Mouse (Mus musculus): Measurements from ENCODE around the gene Trappc3l.
A peak's percentile ranks its signal among the peaks of the same experiment; 100 is the strongest.

The Trappc3l gene

DNA sequence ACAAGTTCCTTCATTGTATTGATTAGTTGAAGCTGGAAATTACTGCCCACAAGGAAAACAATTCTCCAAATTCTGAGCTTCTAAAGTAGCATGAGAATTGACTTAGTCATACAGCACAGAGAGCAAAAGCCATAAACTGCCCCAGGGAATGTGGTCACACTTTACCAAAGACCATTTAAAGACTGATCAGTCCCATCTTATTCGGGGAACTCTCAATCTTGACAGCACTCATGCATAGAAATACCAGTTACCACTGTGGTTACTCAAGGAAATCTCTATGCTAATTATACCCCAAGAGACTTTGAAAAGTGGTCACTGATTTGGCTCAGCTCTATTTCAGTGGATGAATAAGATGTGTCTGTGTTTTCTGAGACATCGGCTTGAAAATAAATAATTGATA is 57.8 kb downstream of the Trappc3l start:
- DNase-seq (ENCODE audit: low read depth), result no peak

DNA sequence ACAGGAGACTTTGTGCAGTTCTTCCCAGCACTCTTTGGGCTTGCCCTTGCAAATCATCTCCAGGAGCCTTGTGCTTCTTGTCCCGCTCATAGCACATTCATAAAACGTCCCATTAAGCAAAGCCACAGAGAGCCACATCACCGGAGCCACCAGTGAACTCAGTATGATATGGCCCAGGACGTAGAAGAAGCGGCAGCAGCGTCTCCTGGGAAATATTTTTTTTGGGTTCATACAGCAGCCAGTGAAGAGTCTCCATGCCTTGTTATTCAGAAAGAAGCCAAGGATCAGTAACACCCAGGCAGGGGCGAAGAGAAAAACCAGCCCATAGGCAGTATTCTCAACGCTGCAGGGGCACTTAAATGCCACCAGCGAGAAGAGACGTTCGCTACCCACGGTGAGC is 58.6 kb downstream of the Trappc3l start:
- DNase-seq (ENCODE audit: low read depth), result no peak

DNA sequence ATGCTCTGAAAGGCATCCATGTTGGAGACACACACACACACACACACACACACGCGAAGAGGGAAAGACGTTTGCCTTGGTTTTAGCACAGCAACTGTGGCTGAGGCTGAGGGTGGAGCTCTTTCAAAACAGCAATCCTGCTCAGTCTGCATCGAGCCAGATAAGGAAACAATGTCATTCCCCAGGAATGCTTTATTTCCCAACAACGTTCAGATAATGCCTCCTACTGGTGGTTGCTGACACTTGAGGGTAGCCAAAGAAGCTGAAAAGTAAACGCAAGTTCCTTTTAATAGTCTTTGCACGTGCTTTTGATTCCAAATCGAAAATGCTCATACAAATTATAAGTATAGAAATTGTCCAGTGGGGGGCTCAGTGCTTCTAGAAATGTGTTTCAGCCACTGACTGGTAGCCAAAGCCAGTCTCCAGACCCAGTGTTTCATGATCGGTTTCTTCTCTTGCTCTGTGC is 59.1 kb downstream of the Trappc3l start, which contains the start of gene Calhm5:
Gene Calhm5, minus strand, starts transcription at position 102 of the 466 bp plus-strand sequence.
- DNase-seq (ENCODE audit: low read depth), result peak; percentile 8

DNA sequence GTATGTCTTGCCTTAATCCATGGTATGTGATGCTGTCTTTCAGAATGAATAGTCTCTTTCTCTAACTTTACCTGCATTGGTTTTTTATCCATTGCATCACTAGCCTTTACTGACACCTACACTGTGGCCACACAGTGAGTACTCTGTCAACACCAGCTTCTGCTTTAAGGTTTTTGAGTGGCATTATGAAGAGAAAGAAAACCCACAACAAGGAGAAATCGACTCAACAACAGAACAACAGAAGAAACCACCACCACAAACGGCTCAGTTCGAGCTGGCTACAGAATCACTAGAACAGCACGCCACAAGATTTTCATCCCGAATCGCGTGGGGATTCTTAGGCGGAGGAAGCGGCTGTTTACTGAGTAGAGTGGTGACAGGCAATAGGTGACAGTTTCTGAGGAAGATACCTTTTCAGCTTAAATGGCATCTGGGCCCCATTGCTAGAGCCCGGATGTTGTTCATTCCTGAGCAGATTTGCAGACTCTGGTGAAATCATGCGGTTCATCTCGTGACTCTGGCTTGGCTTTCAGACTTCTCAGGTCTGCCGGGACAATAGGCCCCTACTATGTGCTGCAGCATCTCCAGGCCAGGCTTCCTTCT is 73.6 kb downstream of the Trappc3l start:
- no peak for DNase-seq (ENCODE audit: low read depth)

DNA sequence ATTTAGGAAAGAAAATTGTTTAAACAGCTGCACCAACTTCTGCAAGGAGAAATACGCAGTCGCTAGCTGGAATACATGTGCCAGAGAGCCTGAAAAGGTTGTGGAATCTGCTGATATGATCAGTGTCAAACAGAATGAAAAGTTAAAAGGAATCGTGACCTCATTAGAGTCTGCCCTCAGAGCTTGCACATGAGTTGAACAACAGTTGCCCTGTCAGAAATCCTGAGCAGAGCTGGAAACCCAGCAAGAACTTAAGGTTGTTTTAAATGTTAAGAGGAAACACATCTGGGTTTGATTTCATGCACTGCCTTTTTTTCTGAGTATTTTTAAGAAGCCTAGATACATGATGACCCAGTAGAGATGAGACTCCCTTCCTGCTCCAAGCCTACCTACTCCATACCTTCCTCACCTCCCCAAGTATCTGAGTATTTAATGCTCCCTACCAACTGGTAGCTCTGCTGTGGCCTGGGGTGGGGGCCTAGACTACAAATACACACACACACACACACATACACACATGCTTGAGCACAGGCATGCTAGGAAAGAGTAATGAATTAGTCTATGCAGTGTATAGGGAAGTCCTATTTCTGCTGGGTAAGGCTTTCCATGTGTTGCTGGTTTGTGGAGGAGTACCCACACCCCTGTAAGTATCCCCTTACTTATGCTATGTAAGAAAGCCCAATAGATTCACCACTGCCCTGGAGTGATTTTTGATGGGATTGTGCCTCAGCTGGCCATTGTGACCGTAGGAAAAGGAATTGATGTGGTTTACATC is 74.8 kb downstream of the Trappc3l start:
- no peak for DNase-seq (ENCODE audit: low read depth)

DNA sequence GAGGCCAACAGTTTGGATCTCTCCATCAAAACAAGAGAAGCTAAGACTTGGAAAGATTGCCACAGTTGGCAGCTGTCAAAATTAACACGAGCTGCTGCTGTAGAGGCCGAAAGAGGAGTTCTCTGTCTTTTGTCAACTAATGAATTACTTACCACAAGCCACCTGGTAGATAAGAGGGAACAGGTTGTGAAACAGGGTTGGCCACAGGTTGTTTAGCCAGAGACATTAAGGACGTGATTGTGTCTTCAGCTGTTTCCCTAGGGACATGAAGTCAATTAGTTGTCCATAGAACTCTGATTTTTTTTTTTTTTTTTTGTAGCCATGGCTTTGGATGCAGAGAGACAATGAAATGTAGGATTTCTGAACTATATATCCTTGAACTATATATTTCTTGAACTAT is 79.7 kb downstream of the Trappc3l start:
- no peak for DNase-seq (ENCODE audit: low read depth)

DNA sequence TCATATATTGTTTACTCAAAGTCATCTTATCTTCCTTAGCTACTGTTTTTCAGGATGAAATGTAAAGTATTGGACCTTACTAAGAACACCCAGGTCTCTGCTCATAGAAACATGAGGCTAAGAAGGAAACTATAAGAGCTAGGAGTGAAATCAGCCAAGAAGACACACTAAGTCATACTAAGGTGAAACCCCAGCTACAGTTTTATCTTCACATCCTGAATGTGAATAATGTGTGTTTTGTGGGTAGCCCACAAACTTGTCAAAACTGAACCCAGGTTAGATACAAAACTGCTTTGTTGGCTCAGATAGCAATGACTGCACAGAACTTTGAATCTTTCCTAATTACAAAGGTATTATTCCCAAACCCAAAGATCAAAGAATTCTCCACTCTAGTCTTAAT is 80.4 kb downstream of the Trappc3l start:
- no peak for DNase-seq (ENCODE audit: low read depth)

DNA sequence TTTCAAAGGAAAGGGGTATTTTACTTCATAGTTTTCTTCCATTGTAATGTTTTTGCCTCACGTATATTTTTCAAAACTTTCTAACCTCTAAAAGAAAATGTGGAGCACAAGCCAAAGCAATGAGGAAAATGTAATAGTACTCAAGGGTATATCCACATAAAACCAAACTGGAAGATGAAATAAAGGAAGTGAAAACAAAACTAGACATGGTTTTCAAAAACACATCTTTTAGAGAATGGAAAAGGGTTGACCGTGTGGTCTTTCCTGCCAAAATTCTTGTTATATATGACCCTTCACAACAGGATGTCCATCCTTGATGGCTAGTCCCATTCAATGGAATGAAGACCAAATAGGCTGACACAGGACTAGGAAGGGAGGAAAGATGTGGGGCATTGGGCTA is 81.0 kb downstream of the Trappc3l start:
- DNase-seq (ENCODE audit: low read depth), result no peak

DNA sequence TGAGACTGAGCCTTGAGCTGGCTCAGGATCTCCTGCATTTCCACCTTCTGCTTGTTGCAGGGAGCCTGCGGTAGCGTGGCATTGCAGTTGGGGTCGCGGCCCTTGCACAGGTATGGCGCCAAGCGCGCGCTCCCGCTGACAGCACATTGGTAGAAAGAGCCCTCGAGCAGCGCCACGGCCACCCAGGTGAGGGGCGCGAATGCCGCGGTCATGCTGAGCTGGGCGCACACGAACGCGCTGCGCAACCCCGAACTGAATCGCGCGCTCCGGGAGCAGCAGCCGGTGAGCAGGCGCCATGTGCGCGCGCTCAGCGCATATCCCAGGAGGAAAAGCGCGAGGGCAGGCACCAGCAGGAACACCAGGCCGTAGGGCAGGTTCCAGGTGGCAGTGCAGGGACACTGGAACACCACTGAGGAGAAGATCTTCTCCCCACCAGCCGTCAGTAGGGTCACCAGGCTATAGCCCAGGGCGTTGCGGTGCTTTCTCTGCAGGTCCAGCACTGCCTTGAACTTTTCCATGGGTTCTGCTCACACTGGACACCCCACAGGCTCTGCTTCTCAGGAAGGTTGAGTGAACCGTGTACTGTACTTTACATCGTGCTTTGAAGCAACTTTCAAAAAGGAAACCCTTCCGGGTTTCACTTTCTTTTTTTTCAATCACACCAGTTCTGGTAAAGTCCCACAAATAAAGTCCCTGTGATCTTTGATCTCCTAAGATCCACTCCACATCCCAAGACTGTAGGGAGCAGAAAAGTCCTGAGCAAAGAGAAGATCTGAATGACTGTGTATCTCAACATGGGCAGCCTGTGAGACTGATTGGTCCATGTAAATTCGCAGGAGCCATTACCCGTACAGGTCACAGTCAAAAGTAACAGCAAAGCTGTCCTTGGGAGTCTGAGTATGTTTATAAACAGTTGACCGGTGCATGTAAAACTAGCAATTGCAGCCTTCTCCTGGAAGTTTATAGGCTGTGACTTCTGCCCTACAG is 90.3 kb downstream of the Trappc3l start, which contains the start of gene Calhm6:
Gene Calhm6, minus strand, starts transcription at position 593 of the 987 bp plus-strand sequence.
- no peak for DNase-seq (ENCODE audit: low read depth)

DNA sequence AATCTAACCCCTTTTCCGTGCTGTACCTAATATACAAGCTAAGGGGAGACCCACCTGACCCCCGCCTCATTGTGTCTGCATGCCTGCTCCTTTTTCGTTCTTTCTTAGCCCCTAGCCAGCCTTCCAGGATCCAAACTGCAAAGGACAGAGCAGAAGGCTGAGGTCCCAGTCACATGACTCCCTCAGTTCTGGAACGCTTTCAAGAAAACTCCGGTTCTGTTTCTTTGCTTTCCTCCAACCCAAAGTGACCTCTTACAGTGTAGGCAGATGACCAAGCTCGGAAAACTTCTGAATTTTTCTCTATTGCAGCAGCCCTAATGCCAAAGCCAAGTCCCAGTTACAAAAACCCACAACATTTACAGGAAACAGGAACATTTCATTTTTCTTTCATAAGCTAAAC is 91.0 kb downstream of the Trappc3l start:
- no peak for DNase-seq (ENCODE audit: low read depth)

DNA sequence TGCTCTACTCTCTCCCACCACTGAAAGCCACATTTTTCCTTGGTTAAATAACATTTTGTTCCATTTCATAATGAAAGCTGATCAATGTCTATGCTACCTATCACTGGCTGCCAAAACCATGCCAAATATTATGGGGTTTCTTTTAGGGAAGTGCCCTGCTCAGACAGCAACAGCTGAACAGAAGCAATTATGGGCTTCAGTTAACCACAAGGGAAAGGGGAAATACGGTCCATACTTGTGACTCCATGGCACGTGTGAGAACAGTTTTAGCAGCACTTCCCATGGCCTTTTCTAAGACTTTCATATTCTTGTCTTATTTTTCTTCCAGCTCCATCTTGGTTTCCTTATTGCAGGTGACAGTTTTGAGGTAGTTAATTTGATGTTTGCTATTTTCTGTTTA is 94.0 kb downstream of the Trappc3l start:
- peak; percentile 26 for DNase-seq (ENCODE audit: low read depth)

DNA sequence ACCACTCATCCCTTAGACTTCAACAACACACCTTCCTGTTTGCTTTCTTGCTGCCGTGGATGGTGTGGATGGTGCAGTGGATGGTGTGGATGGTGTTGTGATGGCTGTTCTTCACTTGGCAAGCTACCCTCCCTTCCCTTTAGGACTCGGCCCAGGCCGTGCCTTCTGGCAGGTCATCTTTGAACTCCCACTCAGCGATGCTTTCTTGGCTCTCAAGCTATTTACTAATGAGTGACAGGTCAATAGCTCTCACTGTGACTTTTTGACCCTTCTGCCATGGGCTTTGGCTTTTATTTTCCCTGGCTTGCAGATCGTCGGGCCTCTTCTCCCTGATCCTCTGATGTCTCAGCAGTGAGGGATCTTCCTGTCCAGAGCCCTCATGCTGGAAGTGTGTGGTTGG is 99.0 kb downstream of the Trappc3l start:
- DNase-seq (ENCODE audit: low read depth), result no peak

DNA sequence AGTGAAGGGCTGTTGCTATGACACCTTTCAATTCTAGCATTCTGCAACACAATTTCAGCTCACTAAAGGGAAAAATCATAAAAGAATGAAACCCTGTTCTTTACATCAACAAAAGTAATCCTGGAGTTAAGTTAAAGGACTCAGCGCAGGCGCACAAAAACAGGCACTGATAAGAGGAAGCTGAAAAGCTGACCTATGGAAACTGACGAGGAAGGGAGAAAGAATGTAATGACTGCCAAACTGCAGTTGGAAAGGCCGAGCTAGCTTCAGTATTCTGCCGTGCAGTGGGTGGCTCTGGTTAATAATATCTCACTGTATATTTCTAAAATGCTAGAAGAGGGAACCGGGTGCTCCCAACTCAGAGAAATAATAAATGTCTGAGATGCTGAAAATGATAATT is 100.6 kb downstream of the Trappc3l start:
- DNase-seq (ENCODE audit: low read depth), result no peak

DNA sequence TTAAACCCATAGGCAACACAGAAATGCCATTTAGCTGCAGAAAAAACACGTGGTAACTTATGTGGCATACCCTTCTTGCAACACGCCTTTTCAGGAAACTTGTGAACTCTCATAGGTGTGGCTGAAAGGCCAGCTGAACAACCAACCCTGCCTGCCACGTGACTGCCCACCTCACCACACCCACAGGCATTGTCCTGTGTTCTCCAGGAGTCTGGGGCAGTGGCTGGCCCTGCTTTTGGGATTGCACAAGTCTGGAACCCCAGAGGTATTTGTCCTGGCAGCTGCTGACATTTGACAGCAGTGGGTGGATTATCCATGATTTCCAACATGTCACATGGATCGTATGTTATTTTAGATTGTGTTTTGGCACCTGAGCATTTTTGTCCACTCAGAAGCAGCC is 102.4 kb downstream of the Trappc3l start:
- DNase-seq (ENCODE audit: low read depth), result no peak

DNA sequence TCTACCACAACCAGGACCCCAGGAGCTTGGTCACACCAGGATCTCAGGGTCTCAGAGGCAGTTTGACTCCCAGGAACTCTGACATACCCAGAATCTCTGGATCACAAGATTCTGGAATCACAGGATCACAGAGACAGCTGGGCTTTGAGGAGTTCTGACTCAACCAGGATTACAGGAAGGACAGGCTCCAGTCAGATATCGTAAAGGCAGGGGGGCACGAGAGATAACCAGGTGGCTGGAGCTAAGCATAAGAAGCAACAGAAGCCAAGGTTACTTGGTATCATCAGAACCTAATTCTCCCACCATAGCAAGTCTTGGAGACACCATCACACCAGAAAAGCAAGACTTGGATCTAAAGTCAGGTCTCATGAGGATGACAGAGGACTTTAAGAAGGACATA is 104.3 kb downstream of the Trappc3l start:
- DNase-seq (ENCODE audit: low read depth), result no peak

DNA sequence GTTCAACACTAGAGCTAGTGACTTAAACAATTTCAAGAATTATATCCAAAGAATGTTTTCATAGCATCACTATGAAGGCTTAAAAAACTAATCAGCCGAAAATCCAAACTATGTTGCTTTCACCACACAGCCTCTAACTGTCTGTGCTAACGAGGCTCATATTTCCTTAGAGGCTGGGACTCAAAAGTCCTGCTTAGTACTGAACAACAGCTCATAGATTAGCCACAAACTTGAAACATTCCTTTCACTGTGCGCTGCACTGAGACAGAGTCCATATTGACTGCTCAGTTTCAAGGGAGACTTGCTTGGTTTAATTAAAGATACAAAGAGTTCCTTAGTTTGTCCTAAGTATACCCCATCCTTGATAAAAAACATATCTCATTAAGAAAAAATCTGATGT is 112.4 kb downstream of the Trappc3l start:
- DNase-seq (ENCODE audit: low read depth), result no peak

DNA sequence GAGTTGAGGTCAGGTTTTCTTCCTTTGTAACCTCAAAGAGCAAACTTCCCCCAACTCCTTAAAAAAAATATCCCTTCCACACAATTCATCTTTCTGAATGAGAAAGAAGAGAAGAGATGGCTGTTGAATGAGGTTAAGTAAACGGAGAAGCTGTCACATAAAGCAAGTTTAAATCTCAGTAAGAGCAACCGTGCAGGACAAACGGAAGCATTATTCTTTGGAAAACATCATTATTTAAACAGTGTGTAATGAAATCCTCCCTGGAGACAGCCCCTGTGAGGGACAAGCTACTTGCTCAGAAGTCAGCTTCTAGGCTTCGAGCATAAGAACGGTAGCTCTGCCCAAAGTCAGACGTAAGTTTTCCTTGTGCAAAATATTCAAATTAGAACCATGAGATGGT is 113.1 kb downstream of the Trappc3l start:
- DNase-seq (ENCODE audit: low read depth), result no peak

DNA sequence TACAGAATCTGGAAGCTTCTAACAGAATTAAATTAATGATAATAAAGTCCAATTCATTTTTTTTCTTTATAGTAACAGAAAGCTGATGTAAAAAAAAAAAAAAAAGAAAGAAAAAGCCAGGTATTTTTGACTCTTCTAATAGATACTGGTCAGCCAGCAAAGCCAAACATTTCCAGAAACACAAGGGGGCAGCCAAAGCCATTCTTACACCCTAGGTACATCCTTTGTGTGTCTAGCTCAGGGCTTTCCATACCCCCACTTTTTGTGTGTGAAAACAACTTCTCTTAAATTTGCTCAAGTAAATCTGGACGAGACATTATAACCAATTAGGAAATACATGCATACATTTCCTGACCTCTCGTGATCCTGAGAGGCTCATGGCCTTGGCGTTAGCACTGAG is 114.4 kb downstream of the Trappc3l start:
- DNase-seq (ENCODE audit: low read depth), result no peak

DNA sequence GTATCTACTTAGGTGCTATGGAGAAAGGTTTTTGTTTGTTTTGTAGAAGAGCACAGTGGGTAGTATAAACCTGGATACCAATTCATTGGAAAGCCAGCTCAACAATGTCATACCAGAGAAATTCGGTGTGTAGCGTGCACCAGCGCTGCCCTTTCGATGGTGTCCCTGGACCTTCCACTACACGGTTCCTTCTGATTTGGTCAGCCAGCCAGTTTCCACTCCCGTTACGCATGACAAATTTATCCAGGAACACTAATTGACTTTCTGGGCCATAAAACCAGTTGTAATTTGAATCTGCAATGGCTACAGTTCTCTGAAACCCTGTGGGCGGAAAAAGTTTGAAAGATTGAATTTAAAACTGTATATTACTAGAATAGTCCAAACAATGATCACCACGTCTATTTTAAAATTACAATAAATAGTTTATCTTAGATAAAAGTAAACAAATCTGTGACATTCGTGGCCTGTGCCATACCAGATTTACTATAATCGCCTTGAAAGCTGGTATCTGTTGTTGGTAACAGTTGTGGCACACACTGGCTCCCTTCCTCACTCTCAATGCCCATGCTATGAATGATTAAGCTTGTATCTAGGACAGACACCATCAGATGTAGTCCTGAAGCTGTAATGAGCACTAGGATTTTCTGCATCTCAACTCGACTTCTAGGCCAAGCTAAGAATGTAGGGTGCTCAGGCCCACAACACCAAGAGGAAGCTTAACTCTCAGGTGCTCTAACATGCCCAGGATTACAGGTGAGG is 118.6 kb downstream of the Trappc3l start:
- DNase-seq (ENCODE audit: low read depth), result no peak

Measured in c-Kit-positive CD71-negative TER-119-negative erythroid progenitor cells, embryonic 14.5 days (primary cell).